Mouse (Mus musculus) kidney, embryonic 14.5 days (tissue): ENCODE results near the gene Llgl2. TPM values are rescaled to one million over a fixed set of nuclear protein-coding genes. Genes with fewer than 3 reads are reported as not detected.
A peak's percentile ranks its signal among the peaks of the same experiment; 100 is the strongest.

ENCODE experiments used
- ATAC-seq: fragments of 200-750 bp; cut with Nextera tagmentation; 2 replicates; pipeline ENCODE4 v1.8.0; 2017; ENCODE audit warnings: moderate number of reproducible peaks, mild to moderate bottlenecking, moderate TSS enrichment, moderate library complexity; ENCODE audit not compliant: low FRiP score, low TSS enrichment
- H3K27ac ChIP-seq: fragments of 300-500 bp; sonication (generic); 2 replicates; pipeline ENCODE4 v1.5.1; 2014; ENCODE audit warnings: low read depth, mild to moderate bottlenecking, low read length, moderate library complexity, mixed read lengths
- H3K27me3 ChIP-seq: fragments of 300-500 bp; sonication (generic); 2 replicates; pipeline ENCODE4 v1.6.1; 2014; ENCODE audit warnings: mild to moderate bottlenecking, low read length; ENCODE audit not compliant: control insufficient read depth, insufficient read depth
- H3K36me3 ChIP-seq: fragments of 300-500 bp; sonication (generic); 2 replicates; pipeline ENCODE4 v1.6.1; 2014; ENCODE audit warnings: low read length, mixed read lengths; ENCODE audit not compliant: control insufficient read depth, insufficient read depth
- H3K4me1 ChIP-seq: fragments of 300-500 bp; sonication (generic); 2 replicates; pipeline ENCODE4 v1.6.1; 2014; ENCODE audit warnings: low read length, mixed read lengths; ENCODE audit not compliant: control insufficient read depth, insufficient read depth
- H3K4me2 ChIP-seq: fragments of 300-500 bp; sonication (generic); replicated peaks from 2 replicates; pipeline ENCODE4 v1.6.1; 2014; ENCODE audit warnings: low read depth, mild to moderate bottlenecking, low read length
- H3K4me3 ChIP-seq: fragments of 300-500 bp; sonication (generic); 2 replicates; pipeline ENCODE4 v1.5.1; 2014; ENCODE audit warnings: mild to moderate bottlenecking, low read length
- H3K9ac ChIP-seq: fragments of 300-500 bp; sonication (generic); 2 replicates; pipeline ENCODE4 v1.6.1; 2014; ENCODE audit warnings: low read depth, mild to moderate bottlenecking, low read length, moderate library complexity
- H3K9me3 ChIP-seq: fragments of 300-500 bp; sonication (generic); 2 replicates; pipeline ENCODE4 v1.6.1; 2016; ENCODE audit warnings: low read length; ENCODE audit not compliant: control insufficient read depth
- WGBS: fragments of 180-500 bp; shearing (Covaris S2); extraction: QIAGEN DNeasy Blood & Tissue Kit; methylation state at CpG from one replicate; pipeline ENCODE4 v1.1.7; 2014; 5-methylcytosine and 5-hydroxymethylcytosine counted together
- polyA plus RNA-seq: library from polyadenylated mRNA; unstranded; fragments of >200 nt; fragmentation: Nextera tagmentation; extraction: Ambion mirVana; gene quantifications from 2 replicates; pipeline ENCODE4 v1.2.1, GENCODE M21; 2014

The Llgl2 gene
- polyA plus RNA-seq, 1 experiment from 2014 or later: 28.7 TPM

DNA sequence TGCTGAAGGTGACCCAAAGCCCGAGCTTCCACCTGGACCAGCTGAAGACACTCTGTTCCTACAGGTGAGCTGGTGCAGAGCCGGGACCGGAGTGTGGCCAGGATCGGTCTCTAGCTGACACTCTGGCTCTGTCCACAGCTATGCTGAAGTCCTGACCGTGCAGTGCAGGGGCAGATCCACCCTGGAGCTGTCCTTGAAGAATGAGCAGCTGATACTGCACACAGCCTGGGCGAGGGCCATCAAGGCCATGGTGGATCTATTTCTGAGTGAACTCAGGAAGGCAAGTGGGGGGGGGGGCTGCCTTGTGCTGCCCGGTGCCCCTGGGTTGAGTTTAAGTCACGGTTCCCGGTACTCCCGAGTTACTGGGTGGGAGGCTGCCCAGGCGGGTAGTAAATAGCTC, 62.6 kb downstream of the Llgl2 start:
- H3K4me1 ChIP-seq: no peaks in the 10 kb centered on the region
- no peaks in the 10 kb centered on the region for H3K9me3 ChIP-seq
- H3K4me2 ChIP-seq: no peak overlapping the region
- H3K27ac ChIP-seq: no peak overlapping the region
- no peaks in the 10 kb centered on the region; the same call in 1 of the 2 replicates for H3K27me3 ChIP-seq
- no peaks in the 10 kb centered on the region for H3K36me3 ChIP-seq
- H3K9ac ChIP-seq: no peak overlapping the region
- ATAC-seq: no peak
- H3K4me3 ChIP-seq: no peak overlapping the region
- WGBS: 84% methylated on average over 11 of the region's 11 CpGs

DNA sequence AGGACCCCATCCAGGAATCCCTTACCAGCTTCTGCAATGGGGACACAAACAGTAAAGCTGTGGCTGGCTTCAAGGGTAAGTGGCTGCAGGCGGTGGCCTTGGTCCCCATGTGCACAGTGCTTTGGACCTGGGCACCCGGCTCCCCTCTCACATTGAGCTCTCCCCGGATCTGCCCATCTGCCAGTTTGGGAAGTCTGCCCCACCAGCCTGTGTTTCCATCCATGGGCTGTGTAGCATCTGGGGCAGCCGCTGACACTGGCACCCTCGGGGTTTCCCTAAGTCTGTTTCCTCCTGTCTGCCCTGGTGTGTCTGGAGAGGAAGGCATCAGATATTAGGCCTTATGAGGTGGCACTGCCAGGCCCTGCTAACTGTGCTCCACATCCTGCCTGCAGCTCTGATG, 64.2 kb downstream of the Llgl2 start:
- WGBS: 90% methylated on average over 5 of the region's 5 CpGs
- no peak overlapping the region for H3K27ac ChIP-seq
- no peaks in the 10 kb centered on the region for H3K9me3 ChIP-seq
- no peaks in the 10 kb centered on the region; the same call in 1 of the 2 replicates for H3K27me3 ChIP-seq
- no peak overlapping the region for H3K9ac ChIP-seq
- no peaks in the 10 kb centered on the region for H3K4me1 ChIP-seq
- H3K4me3 ChIP-seq: no peak overlapping the region
- H3K36me3 ChIP-seq: peaks cover 3% of the 10 kb centered on the region; the same call in 1 of the 2 replicates
- ATAC-seq: no peak
- no peak overlapping the region for H3K4me2 ChIP-seq

DNA sequence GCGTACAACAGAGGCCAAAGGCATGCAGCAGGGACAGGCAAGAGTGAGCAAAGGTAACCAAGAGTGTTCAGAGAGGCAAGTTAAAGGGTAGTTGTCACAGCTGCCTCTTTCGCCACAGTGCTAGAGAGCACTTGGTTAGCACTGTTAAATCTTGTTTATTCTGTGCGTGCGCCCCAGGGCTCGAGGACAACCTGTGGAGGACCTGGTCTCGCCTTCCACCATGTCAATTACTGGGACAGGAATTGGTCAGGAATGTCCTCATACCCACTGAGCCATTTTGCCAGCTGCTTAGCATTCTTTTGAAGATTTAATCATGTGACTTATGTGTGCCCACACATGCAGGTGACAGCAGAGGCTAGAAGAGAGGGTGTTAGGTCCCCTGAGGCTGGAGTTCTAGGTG, 65.3 kb downstream of the Llgl2 start:
- Histone ChIP-seq H3K9ac (no peak overlapping the region), H3K4me3 (no peak overlapping the region), H3K27ac (no peak overlapping the region), H3K9me3 (no peaks in the 10 kb centered on the region), H3K4me2 (no peak overlapping the region), H3K27me3 (no peaks in the 10 kb centered on the region), H3K36me3 (peaks cover 14% of the 10 kb centered on the region), H3K4me1 (no peaks in the 10 kb centered on the region)
- 84% methylated on average over 6 of the region's 6 CpGs for WGBS
- no peak for ATAC-seq

DNA sequence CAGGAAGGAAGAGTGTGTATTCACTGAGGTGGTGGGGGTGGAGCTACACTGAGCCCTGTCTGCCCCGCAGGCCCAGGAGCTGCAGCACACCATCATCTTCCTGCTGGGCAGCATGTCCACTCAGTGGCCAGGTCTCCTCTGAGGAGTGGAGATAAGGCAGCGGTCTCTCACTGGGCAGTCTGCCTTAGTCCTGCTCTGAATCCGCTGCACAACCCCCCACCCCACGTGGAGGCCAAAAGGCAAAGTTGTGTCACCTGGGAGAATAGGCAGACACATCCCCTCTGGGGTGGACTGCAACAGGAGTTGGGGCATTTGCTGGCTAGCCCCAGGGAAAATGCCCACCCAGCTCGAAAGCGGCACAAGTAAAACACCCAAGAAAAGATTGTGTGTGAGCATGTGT, 68.4 kb downstream of the Llgl2 start:
- no peaks in the 10 kb centered on the region for H3K27me3 ChIP-seq
- ATAC-seq: no peak
- no peak overlapping the region for H3K4me3 ChIP-seq
- H3K27ac ChIP-seq: no peak overlapping the region
- H3K4me2 ChIP-seq: no peak overlapping the region
- no peaks in the 10 kb centered on the region for H3K4me1 ChIP-seq
- H3K36me3 ChIP-seq: peaks cover 34% of the 10 kb centered on the region
- 65% methylated on average over 6 of the region's 6 CpGs for WGBS
- no peak overlapping the region for H3K9ac ChIP-seq
- no peaks in the 10 kb centered on the region for H3K9me3 ChIP-seq

DNA sequence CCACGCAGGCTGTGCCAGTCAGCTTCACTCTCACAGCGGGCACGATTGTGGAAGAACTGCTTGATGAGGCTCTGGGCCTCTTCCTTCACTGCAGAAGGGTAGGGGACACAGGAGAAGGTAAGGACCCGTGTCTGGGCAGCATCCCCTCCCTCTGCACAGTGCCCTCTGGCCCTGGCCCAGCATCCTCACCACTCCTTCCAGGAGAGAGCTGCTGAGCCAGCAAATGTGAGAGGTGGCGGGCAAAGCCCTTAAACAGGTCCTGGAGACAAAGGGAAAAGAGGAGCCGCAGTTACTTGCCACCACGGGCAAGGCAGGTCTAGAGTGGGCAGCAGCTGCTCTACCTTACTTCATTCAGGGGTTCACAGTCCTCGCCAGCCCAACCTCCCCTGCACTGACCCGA, 69.2 kb downstream of the Llgl2 start:
- WGBS: 91% methylated on average over 9 of the region's 9 CpGs
- peaks cover 34% of the 10 kb centered on the region for H3K36me3 ChIP-seq

DNA sequence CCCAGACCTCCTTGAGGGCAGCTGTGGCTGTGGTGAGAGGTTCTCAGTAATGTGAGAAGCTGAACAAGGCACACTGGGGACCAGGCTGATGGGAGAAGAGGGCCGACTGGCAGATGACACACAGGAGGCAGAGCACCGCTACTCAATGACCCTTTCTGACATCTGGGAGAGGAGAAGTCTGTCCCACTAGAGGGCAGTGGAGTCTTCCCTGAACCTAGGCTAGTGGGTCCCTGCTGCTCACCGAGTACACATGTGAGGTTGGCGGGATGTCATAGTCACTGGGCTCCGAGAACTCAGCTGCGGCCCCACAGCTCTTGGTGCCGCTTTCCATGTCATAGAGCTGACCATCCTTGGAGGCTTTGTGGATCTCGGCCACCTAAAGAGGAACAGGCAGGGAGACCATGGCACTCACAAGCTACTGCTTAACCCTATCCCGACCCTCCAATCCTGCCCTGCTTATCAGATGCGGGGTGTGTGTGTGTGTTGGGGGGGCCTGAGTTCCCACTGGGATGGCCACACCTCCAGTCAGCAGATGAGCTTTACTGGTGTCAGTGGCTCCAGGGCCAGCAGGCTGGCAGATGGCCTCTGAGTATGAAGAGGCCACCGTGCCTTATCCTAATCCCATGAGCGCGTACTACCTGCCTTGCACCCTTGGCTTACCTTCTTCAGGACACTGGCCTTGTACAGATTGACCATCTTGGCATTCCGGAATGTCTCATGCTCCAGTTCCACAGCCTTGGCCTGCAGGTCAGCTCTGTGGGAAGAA, 71.1 kb downstream of the Llgl2 start:
- no peak overlapping the region for H3K27ac ChIP-seq
- H3K27me3 ChIP-seq: no peaks in the 10 kb centered on the region
- no peak for ATAC-seq
- no peak overlapping the region for H3K9ac ChIP-seq
- WGBS: 72% methylated on average over 14 of the region's 14 CpGs
- no peaks in the 10 kb centered on the region for H3K9me3 ChIP-seq
- H3K4me3 ChIP-seq: no peak overlapping the region
- peaks cover 34% of the 10 kb centered on the region for H3K36me3 ChIP-seq
- peaks cover 16% of the 10 kb centered on the region for H3K4me1 ChIP-seq
- no peak overlapping the region for H3K4me2 ChIP-seq

More for the DNA sequence above, 69.2 kb downstream of the Llgl2 start:
- Histone ChIP-seq H3K27me3 (no peaks in the 10 kb centered on the region), H3K27ac (no peak overlapping the region), H3K4me1 (no peaks in the 10 kb centered on the region), H3K4me2 (no peak overlapping the region), H3K9me3 (no peaks in the 10 kb centered on the region), H3K4me3 (no peak overlapping the region), H3K9ac (no peak overlapping the region)
- no peak for ATAC-seq

DNA sequence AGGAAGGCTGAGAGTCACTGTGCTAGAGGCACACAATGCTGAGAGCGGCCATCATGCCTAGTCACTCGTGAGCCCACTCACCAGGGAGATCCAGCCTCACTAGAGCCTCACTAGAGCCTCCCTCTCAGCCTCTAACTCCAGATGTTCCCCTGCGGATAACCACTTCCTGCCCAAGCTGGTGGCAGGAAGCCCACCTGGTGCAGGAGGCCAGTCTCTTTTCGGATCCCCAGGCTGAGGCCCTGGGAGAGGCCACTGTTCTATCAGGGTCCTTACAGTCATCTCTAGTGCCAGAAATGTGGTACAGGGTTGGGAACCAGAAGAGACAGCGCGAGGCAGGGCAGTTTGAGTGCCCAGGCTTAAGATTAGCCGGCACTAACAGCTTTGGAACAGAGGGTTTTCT, 74.6 kb downstream of the Llgl2 start:
- Histone ChIP-seq H3K4me2 (no peak overlapping the region), H3K4me3 (no peak overlapping the region), H3K27me3 (no peaks in the 10 kb centered on the region), H3K9ac (no peak overlapping the region), H3K36me3 (peaks cover 27% of the 10 kb centered on the region), H3K4me1 (peaks cover 43% of the 10 kb centered on the region), H3K27ac (no peak overlapping the region), H3K9me3 (no peaks in the 10 kb centered on the region)
- whole genome bisulfite sequencing: 84% methylated on average over 7 of the region's 7 CpGs
- no peak for ATAC-seq

DNA sequence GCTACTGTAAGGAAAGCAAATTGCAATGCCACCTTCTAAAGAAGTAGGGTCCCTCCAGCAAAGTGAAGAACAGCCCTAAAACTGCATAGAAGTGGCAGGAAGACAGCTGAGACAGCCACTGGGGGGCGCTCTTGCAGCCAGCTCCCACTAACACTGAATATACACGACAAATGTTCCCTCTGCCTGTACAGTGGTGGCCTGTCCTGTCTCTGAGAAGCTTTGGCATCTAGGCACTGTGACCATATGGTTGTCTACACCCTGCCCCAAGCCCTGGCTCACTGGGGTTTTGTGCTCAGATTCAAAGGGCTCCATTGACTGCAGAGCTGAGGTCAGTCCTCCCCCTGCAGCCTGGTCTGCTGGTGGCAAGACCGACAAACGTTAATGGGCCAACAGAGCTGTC, 75.0 kb downstream of the Llgl2 start:
- H3K27me3 ChIP-seq: no peaks in the 10 kb centered on the region
- H3K4me2 ChIP-seq: no peak overlapping the region
- peak overlapping the region; percentile 80 for H3K27ac ChIP-seq
- no peak overlapping the region for H3K4me3 ChIP-seq
- peaks cover 23% of the 10 kb centered on the region for H3K36me3 ChIP-seq
- WGBS: 2% methylated on average over 4 of the region's 4 CpGs
- ATAC-seq: no peak
- 0 out of 2 replicates have a peak overlapping the region, but pooled peaks have one; percentile 12 for H3K9ac ChIP-seq
- H3K4me1 ChIP-seq: peaks cover 48% of the 10 kb centered on the region
- H3K9me3 ChIP-seq: no peaks in the 10 kb centered on the region

DNA sequence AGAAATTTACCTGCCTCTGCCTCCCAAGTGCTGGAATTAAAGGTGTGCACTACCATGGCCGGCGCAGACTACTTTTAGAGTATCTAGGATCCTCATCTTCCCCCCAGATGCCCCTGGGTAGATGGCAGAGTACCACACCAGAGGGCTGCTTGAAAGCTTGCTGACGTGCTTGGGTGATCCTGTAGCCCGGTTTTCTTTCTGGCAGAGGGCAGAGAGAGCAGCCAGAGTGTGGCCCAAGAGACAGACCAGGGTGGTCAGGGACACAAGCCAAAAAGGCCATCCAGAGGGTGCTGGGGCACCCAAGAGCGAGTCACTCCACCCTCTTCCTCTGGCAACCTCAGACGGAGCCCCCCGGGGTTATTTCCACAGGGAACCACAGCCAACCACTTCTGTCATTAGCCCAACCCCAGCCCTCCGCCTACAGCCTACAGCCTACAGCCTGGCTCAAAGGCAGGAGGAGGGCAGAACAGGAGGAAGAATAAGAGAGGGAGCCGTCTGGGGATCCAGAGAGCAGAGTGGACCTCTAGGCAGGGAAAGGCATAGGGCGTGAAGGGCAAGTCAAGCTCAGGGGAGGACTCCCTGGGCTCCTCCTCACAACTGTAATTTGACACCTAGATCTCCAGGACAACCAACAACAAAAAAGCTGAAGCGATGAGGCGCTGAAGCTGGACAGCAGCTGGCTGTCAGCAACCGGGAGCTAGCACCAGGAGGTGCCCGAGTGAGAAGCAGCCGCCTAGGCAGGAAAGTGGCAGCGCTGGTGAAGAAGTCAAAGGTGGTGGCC, 75.8 kb downstream of the Llgl2 start, which contains the start of gene Smim5:
Smim5 (plus strand) TSS at position 481 of the 781 bp plus-strand sequence.
- Histone ChIP-seq H3K27ac (peak within 1 kb of the TSS; percentile 80), H3K4me1 (peaks cover 55% of the 10 kb centered on the region), H3K4me2 (peak within 1 kb of the TSS; percentile 21), H3K27me3 (no peaks in the 10 kb centered on the region), H3K4me3 (no peak within 1 kb of the TSS), H3K9me3 (no peaks in the 10 kb centered on the region), H3K9ac (0 out of 2 replicates have a peak within 1 kb of the TSS, but pooled peaks have one; percentile 38), H3K36me3 (peaks cover 15% of the 10 kb centered on the region; the same call in 1 of the 2 replicates)
- ATAC-seq: peak; percentile 87
- 20% methylated on average over 16 of the region's 16 CpGs for WGBS
